Mouse (Mus musculus) brain, embryonic 14.5 days (tissue): Measurements from ENCODE around the gene Flvcr1. TPM values are rescaled to one million over a fixed set of nuclear protein-coding genes. Genes with fewer than 3 reads are reported as not detected.

Experiments
- DNase-seq: peaks from one replicate; pipeline ENCODE4 v3.0.0-alpha.2; 2011; ENCODE audit warnings: low read depth
- CTCF ChIP-seq: fragments of 200-500 bp; IDR thresholded peaks from 2 replicates; pipeline ENCODE4 v1.5.1; 2012; ENCODE audit warnings: inconsistent platforms, mild to moderate bottlenecking, moderate library complexity, borderline replicate concordance; ENCODE audit not compliant: insufficient read depth, insufficient read length; ENCODE audit errors: extremely low read depth
- POLR2A ChIP-seq: fragments of 200-500 bp; IDR thresholded peaks from 2 replicates; pipeline ENCODE4 v1.6.1; 2012; ENCODE audit warnings: mild to moderate bottlenecking, inconsistent platforms, borderline replicate concordance; ENCODE audit not compliant: poor library complexity, insufficient read depth, insufficient read length, severe bottlenecking; ENCODE audit errors: extremely low read depth
- polyA plus RNA-seq: library from polyadenylated mRNA; depleted of rRNA; stranded (reverse); fragments of >200 nt; gene quantifications from 2 replicates; pipeline ENCODE4 v1.2.3, GENCODE M21; 2012; rRNA removed

Gene Flvcr1
- polyA plus RNA-seq, 1 experiment = 24.6 TPM

DNA sequence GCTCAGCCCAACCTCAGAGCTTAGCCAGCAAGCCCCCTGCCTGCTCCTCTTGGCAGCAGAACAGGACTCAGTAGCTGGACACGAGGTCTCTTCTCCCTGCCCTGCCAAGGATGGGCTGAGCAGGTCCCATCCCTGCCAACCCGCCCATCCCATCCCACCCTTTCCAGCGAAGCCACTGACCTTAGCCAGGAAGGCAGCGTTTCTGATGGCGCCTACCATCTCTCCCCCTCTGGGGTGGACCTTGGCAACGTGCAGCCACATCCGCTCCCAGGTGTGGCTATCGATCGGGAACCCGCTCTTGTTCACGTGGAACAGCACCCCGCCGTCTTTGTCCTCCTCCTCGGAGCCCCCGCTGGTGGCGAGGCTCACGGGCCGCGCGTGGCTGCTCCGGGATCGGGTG is 48.0 kb downstream of the Flvcr1 start:
- peak; percentile 72 for DNase-seq
- no peak for TF ChIP-seq POLR2A
- no peak for TF ChIP-seq CTCF

DNA sequence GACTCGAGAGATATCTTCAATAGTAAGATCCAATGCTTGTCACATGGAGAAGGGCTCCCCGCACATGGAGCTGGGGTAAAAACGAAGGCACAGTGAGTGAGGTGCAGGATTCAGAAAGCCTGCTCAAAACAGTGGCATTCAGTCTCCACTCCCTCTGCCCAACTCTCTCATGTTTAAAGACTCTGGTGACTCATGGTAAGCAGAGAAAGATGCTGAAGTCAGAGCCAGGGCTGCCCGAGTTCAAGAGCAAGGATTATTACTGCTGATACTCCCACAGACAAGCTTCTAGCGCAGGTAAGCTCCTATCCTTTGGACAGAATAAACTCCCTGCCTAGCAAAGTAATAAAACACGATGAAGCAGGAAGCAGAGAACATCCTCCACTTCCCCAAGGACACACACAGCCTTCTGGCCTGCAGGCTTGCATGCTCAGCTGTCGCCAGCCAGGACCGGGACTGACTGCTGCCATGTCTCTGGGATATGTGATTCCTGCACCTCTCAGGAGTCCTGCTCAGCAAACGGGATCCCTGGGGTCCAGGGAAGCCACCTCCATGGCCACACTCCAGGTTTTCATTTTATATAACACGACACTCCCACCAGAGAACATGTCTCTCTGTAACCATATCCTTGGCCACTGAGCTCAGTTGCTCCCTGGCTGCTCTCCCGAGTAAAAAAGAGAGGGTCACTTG is 48.9 kb downstream of the Flvcr1 start:
- peak; percentile 16 for DNase-seq
- TF ChIP-seq POLR2A = no peak
- TF ChIP-seq CTCF = no peak

GRCm38 (mm10) chr1:190974833-190975232 is 51.1 kb downstream of the Flvcr1 start:
- no peak for DNase-seq
- TF ChIP-seq CTCF = no peak
- no peak for TF ChIP-seq POLR2A

DNA sequence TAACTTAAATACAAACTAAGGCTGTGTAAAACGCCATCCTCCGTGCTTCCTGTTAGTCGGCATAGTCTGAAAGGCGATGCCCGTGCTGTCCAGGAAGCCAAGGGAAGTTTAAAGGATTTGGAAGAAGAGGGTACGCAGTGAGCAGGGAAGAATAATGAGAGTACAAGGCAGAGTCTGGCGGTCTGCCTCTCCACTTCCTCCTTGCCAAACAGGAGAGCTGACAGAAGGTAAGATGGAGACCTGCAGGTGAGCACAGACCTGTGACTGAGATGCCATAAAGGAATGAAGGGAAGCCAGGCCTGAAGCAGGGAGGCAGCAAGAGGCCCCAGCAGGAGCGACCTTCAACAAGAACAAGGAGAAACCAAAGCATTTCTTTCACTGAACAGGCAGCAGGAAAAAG is 51.8 kb downstream of the Flvcr1 start:
- no peak for DNase-seq
- TF ChIP-seq POLR2A (no peak), CTCF (no peak)

DNA sequence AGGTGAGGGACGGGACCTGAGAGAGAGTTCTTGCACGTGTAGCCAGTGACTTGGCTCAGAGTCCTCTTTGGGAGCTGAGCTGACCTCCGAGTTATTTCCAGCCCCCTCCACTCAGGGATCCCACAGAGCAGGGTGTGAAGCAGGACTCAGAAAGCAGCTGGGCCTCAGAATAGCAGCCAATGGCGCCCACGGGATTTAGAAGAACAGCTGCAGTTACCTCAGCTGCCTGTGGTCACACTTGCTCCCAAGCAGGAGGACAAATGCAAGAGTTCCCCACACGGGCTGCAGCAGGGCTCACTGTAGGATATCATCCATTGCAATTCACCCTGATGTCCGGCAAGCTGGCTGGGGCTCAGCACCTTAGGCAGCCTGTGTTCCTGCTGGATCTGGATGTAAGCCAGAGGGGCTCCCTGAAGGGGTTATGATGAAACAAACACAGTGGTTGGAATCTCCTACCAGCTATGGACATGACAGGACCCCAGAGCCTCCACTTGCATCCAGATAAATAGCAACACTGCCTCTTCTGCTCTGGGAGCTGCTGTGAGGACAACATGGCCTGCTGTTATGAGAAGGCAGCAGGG is 53.3 kb downstream of the Flvcr1 start:
- no peak for DNase-seq

GRCm38 (mm10) chr1:190971708-190972610 is 54.0 kb downstream of the Flvcr1 start:
- TF ChIP-seq POLR2A (no peak), CTCF (no peak)
- DNase-seq = peak; percentile 23

More for the DNA sequence above, 53.3 kb downstream of the Flvcr1 start:
- TF ChIP-seq CTCF = no peak
- TF ChIP-seq POLR2A = no peak

- TF ChIP-seq CTCF = no peak
- no peak for TF ChIP-seq POLR2A
- DNase-seq = no peak
Observed at GRCm38 (mm10) chr1:190968010-190968409, 57.9 kb downstream of the Flvcr1 start.

DNA sequence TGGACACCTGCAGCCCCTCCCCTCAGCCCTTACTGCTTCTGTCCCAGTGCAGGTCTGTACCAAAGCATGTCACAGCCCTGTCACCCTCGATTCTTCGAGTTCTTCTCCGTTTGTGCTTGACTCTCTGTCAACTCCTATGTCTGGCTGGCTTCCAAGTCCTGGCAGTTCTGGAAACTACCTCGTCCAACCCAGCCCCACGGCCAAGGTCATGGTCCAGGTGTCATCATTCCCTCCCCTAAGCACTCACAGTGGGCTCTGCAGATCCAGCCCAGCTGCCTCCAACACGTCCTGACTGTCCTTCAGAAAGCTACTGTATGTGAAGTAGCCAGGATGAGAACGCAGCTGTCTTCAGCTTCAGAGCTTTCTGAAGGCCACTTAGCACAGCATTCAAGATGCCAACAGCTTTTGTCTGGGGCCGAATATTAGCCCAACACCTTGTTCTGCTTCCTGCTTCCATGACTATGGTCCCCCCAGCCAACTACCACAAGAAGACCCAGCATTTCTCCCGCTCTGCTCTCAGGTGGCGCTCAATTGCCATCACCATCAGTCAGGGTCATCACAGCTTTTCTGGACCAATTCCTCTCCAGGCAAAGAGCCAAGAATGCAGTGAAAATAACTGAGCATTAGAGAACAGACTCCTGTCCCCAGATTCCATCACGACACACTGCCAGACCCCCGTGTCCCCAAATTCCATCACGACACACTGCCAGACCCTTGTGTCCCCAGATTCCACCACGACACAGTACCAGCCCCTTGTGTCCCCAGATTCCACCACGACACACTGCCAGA is 60.8 kb downstream of the Flvcr1 start:
- DNase-seq = no peak
- TF ChIP-seq POLR2A = no peak
- TF ChIP-seq CTCF = no peak

GRCm38 (mm10) chr1:190962760-190963159 is 63.2 kb downstream of the Flvcr1 start:
- TF ChIP-seq CTCF (no peak), POLR2A (no peak)
- DNase-seq = no peak

- no peak for DNase-seq
- TF ChIP-seq CTCF (no peak), POLR2A (no peak)
Observed at GRCm38 (mm10) chr1:190958821-190959220, 67.1 kb downstream of the Flvcr1 start.

Other genes starting within 250 kb of the Flvcr1 start
- gene Rps6kc1, start 114.4 kb downstream of the Flvcr1 start, polyA plus RNA-seq = 14.2 and 25.2 TPM in 2 replicates
- 51.8 and 63.2 TPM in 2 replicates for gene Angel2, start 101.0 kb downstream of the Flvcr1 start, polyA plus RNA-seq
- 48.1 and 66.0 TPM in 2 replicates for gene Vash2, start 46.9 kb downstream of the Flvcr1 start, polyA plus RNA-seq
- not detected in 2 replicates for gene Spata45, start 10.5 kb upstream of the Flvcr1 start, polyA plus RNA-seq
- gene Tatdn3, start 36.8 kb upstream of the Flvcr1 start, polyA plus RNA-seq = 23.8 and 25.3 TPM in 2 replicates
- gene Nsl1, start 36.9 kb upstream of the Flvcr1 start, polyA plus RNA-seq = 6.0 and 7.8 TPM in 2 replicates
- 1.6 and 2.2 TPM in 2 replicates for gene Batf3, start 71.7 kb upstream of the Flvcr1 start, polyA plus RNA-seq
- not detected in 2 replicates for gene Fam71a, start 138.7 kb upstream of the Flvcr1 start, polyA plus RNA-seq
- gene Atf3, start 191.9 kb upstream of the Flvcr1 start, polyA plus RNA-seq = 1.0 and 1.5 TPM in 2 replicates